Mouse (Mus musculus) G1E (cell line): Measurements from ENCODE around the gene Dock11. TPM values are rescaled to one million over a fixed set of nuclear protein-coding genes. Genes with fewer than 3 reads are reported as not detected.

ENCODE experiments used
- ATAC-seq: 2 replicates; pipeline ENCODE4 v1.8.0; 2016; ENCODE audit warnings: mild to moderate bottlenecking; ENCODE audit not compliant: insufficient number of reproducible peaks, poor library complexity, low FRiP score, severe bottlenecking; ENCODE audit errors: extremely low read depth
- DNase-seq: peaks from one replicate; pipeline ENCODE4 v3.0.0; 2012; ENCODE audit warnings: low spot score
- H3K27me3 ChIP-seq: 2 replicates; pipeline ENCODE4 v1.6.1; 2012; ENCODE audit warnings: mild to moderate bottlenecking, low read length, inconsistent platforms; ENCODE audit not compliant: insufficient read depth
- H3K36me3 ChIP-seq: replicated peaks from 2 replicates; pipeline ENCODE3; 2012; ENCODE audit warnings: mild to moderate bottlenecking, inconsistent platforms
- H3K4me1 ChIP-seq: 2 replicates; pipeline ENCODE4 v1.6.1; 2012; ENCODE audit warnings: low read depth, low read length, inconsistent platforms, mixed read lengths; ENCODE audit not compliant: insufficient read depth
- H3K4me3 ChIP-seq: 2 replicates; pipeline ENCODE4 v1.5.1; 2012; ENCODE audit warnings: low read depth, mild to moderate bottlenecking, inconsistent platforms, low read length, moderate library complexity, mixed read lengths
- H3K9me3 ChIP-seq: replicated peaks from 2 replicates; pipeline ENCODE4 v1.6.1; 2012; ENCODE audit warnings: inconsistent platforms
- CTCF ChIP-seq: IDR thresholded peaks from 2 replicates; pipeline ENCODE4 v1.5.1; 2012; ENCODE audit warnings: low read depth, low read length, inconsistent platforms, mixed read lengths
- GATA1 ChIP-seq: IDR thresholded peaks from 2 replicates; pipeline ENCODE4 v1.6.1; 2012; ENCODE audit warnings: borderline replicate concordance, low read length, inconsistent platforms, mixed read lengths
- GATA2 ChIP-seq: IDR thresholded peaks from 2 replicates; pipeline ENCODE4 v1.6.1; 2012; ENCODE audit warnings: low read depth, low read length, inconsistent platforms, borderline replicate concordance
- POLR2AphosphoS5 ChIP-seq: IDR thresholded peaks from 2 replicates; pipeline ENCODE4 v1.6.1; 2012; ENCODE audit warnings: low read depth, low read length, inconsistent platforms; ENCODE audit not compliant: insufficient replicate concordance
- TAL1 ChIP-seq: conservative IDR thresholded peaks from 2 replicates; pipeline ENCODE4 v1.6.1; 2012; ENCODE audit warnings: low read depth, low read length, inconsistent platforms, mixed read lengths
- polyA plus RNA-seq: library from polyadenylated mRNA; stranded (reverse); fragments of >175 nt; gene quantifications from 2 replicates; pipeline ENCODE4 v1.2.3, GENCODE M21; 2012
- total RNA-seq, 2 experiments: library from RNA; stranded (forward) in 1 of 2; stranded (reverse) in 1 of 2; fragments of 200-1000 nt in 1 of 2; fragments of >200 nt in 1 of 2; fragmentation: Nextera tagmentation in 1 of 2; gene quantifications; 2 replicates each; pipeline ENCODE4 v1.2.3; 2014 to 2017

The Dock11 gene
- total and polyA plus RNA-seq, 3 experiments, result not detected

DNA sequence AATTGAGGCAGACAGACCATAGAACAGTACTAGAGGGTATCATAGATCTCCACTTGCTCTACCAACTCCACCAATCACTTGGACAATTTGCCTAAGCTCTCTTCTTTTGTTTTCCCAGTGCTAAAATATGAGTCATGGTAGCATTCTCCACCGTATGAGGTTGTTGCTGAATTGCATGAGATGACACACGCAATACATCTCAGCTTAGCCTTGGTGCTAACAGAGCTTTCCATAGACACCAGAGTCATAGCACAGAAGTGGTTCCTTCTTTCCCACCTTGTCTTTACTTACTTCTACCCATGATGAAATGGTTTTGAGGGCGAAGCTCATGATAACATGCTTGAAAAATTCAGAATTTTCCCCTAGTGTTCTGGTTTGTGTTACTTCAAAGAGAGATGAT is 33.3 kb downstream of the Dock11 start:
- TF ChIP-seq GATA2, result no peak
- no peak for TF ChIP-seq GATA1
- no peak for TF ChIP-seq TAL1
- TF ChIP-seq POLR2AphosphoS5, result no peak
- no peak for TF ChIP-seq CTCF
- Histone ChIP-seq H3K4me1 (no peaks in the 10 kb centered on the region), H3K4me3 (no peak overlapping the region), H3K36me3 (no peaks in the 10 kb centered on the region), H3K9me3 (no peaks in the 10 kb centered on the region), H3K27me3 (no peaks in the 10 kb centered on the region)
- ATAC-seq (no peak), DNase-seq (no peak)

DNA sequence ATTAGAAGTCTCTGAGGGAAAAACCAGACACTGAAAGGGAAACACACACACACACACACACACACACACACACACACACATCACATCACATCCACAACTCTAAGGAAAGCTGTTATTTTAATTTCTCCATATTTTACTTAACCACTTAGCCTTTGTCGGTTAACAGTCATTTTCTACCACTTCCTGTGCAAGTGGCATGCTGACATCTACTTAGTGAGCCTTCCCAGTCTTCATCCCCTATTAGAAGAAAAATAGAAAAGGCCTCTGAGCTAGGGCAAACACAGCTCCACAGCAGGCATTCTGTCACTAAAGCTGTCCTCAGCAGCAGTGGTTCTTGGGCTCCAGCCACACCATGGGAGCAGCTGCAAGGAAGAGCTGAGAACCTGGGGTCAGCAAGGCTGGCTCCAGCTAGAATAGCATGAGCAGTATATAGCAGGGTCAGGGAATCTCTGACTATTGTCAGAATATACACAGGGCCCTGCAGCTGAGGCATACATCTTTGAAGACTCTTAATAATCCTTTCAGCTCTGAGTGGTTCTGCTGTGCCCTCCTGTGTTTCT is 36.2 kb downstream of the Dock11 start:
- no peak for ATAC-seq
- Histone ChIP-seq H3K4me3 (no peak overlapping the region), H3K27me3 (no peaks in the 10 kb centered on the region), H3K36me3 (no peaks in the 10 kb centered on the region), H3K4me1 (no peaks in the 10 kb centered on the region), H3K9me3 (no peaks in the 10 kb centered on the region)
- TF ChIP-seq GATA1, result no peak
- TF ChIP-seq GATA2, result no peak
- no peak for TF ChIP-seq TAL1
- no peak for DNase-seq

DNA sequence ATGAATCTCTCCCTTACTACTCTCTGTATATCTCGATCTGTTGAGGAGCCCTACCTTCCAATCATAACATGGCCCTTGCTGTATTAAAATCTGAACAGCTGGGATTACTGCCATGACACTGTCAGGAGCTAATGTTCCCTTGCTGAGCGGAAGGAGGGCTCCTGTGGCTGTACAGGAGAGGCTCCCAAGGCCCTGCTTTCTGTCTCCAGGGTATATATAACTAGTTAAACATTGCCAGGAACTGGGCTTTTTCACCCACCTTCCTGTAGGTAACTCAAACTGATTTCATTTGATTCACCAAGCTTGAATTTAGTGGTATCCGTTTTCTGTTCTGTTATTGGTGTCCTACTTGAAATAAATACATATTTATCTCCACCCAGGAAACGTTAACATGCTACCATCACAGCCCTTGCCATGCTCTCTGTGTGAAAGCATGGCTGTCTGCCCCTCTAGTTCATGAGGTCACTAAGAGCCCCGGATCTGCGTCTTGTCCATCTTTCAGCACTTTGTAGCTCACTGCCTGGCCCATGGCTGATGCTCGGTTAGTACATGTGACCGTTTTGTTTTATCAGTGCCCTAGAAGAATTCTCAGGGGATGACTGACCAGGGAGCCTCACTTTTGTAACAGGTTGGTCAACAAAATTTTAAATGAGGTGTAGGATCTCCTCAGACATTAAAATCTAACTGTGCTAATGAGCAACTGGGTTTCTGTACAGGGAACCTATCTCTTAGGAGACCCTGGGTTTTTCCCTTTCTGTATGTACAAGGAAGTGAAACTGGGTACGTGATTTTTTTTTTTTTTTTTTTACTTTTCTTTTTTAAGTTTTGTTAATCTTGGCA is 41.7 kb downstream of the Dock11 start:
- H3K36me3 ChIP-seq, result no peaks in the 10 kb centered on the region
- TF ChIP-seq CTCF (no peak), GATA1 (no peak), POLR2AphosphoS5 (no peak), TAL1 (no peak), GATA2 (no peak)
- H3K9me3 ChIP-seq, result no peaks in the 10 kb centered on the region
- H3K4me3 ChIP-seq, result no peak overlapping the region
- H3K27me3 ChIP-seq, result no peaks in the 10 kb centered on the region
- ATAC-seq (no peak), DNase-seq (no peak)
- no peaks in the 10 kb centered on the region for H3K4me1 ChIP-seq

DNA sequence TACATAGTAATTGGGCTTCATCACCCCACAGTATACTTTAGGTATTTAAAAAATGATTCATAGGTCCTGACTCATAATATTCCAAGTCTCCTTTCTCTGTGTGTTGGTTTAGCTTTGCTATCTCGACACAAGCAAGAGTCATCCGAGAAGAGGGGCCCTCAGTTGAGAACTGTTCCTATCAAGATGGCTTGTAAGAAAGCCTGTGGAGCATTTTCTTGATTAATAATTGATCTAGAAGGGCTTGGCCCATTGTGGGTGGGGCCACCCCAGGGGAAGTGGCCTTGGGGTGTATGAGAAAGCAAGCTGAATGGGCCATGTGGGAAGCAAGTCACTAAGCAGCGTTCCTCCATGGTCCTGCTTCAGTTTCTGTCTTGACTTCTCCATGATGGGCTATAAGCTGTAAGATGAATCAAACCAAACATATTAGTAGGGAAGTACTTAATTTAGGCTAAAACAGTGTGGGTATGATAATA is 42.3 kb downstream of the Dock11 start:
- Histone ChIP-seq H3K36me3 (no peaks in the 10 kb centered on the region), H3K4me1 (no peaks in the 10 kb centered on the region), H3K9me3 (no peaks in the 10 kb centered on the region), H3K27me3 (no peaks in the 10 kb centered on the region), H3K4me3 (no peak overlapping the region)
- TF ChIP-seq TAL1 (no peak), CTCF (no peak), GATA1 (no peak), GATA2 (no peak), POLR2AphosphoS5 (no peak)
- ATAC-seq, result no peak
- no peak for DNase-seq

DNA sequence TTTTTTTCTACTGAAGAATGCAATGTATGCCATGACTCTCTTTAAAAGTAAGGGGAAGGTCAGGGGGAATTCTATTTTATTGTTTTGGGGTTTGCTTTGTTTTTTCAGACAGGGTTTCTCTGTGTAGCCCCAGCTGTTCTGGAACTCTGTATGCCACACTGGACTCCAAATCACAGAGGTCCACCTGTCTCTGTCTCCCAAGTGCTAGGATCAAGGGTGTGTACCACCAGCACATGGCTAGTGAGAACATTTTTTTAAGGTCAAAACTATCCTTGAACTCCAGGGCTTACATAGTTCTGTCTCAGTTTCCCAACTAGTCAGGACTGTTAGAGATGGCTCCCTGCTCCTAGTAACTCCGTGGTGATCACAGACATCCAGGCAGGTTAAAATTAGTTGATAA is 43.3 kb downstream of the Dock11 start:
- Histone ChIP-seq H3K4me3 (no peak overlapping the region), H3K27me3 (no peaks in the 10 kb centered on the region), H3K4me1 (no peaks in the 10 kb centered on the region), H3K9me3 (no peaks in the 10 kb centered on the region), H3K36me3 (no peaks in the 10 kb centered on the region)
- TF ChIP-seq POLR2AphosphoS5 (no peak), GATA2 (no peak)
- no peak for DNase-seq
- ATAC-seq, result no peak

DNA sequence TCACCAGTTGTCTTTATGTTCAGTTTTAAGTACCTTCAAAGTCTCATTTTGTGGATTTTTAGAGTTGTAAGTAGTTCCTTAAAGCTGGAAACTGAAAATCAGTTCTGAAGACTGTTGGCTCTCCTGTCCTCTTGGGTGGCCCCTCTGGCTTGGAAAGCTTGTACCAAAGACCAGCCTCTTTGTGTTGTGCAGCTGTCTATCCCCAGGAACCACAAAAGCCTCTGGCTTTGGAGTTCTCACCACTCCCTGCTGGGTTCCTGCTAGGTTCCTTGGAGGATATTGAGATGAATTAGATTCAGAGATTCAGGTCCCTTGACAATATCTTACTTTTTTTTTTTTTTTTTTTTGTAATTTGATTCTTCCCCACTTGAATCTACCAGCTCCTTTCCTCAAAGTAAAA is 44.3 kb downstream of the Dock11 start:
- TF ChIP-seq TAL1 (no peak), GATA2 (no peak), POLR2AphosphoS5 (no peak), GATA1 (no peak), CTCF (no peak)
- H3K9me3 ChIP-seq, result no peaks in the 10 kb centered on the region
- no peaks in the 10 kb centered on the region for H3K4me1 ChIP-seq
- H3K36me3 ChIP-seq, result no peaks in the 10 kb centered on the region
- no peak for DNase-seq
- H3K4me3 ChIP-seq, result no peak overlapping the region
- no peaks in the 10 kb centered on the region for H3K27me3 ChIP-seq
- no peak for ATAC-seq

DNA sequence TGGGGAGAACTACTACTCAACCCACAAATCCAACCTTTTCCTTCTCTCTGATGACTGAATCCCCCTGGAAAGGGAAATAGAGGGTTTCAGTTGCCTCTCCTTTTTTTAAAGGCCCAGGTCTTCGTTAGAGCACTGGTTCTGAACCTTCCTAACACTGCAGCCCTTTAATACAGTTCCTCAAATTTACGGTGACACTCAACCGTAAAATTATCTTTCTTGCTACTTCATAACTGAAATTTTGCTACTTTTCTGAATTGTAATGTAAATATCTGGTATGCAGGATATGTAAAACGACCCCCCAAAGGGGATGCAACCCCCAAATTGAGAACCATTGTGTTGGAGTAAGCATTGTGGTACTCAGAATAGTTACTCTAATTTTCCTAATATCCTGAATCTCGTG is 49.5 kb downstream of the Dock11 start:
- DNase-seq, result no peak
- TF ChIP-seq POLR2AphosphoS5 (no peak), GATA2 (no peak), GATA1 (no peak), CTCF (no peak), TAL1 (no peak)

More for the DNA sequence above, 49.5 kb downstream of the Dock11 start:
- ATAC-seq, result no peak
- no peaks in the 10 kb centered on the region for H3K27me3 ChIP-seq
- no peak overlapping the region for H3K4me3 ChIP-seq
- no peaks in the 10 kb centered on the region for H3K4me1 ChIP-seq
- no peaks in the 10 kb centered on the region for H3K36me3 ChIP-seq
- no peaks in the 10 kb centered on the region for H3K9me3 ChIP-seq
